Mouse (Mus musculus): Measurements from ENCODE around the gene Thumpd3. TPM values are rescaled to one million over a fixed set of nuclear protein-coding genes. Genes with fewer than 3 reads are reported as not detected.

Thumpd3 gene
- 42.9 and 48.3 TPM in 2 replicates for polyA plus RNA-seq (2015; fragmentation: Nextera tagmentation; extraction: Ambion mirVana)

DNA sequence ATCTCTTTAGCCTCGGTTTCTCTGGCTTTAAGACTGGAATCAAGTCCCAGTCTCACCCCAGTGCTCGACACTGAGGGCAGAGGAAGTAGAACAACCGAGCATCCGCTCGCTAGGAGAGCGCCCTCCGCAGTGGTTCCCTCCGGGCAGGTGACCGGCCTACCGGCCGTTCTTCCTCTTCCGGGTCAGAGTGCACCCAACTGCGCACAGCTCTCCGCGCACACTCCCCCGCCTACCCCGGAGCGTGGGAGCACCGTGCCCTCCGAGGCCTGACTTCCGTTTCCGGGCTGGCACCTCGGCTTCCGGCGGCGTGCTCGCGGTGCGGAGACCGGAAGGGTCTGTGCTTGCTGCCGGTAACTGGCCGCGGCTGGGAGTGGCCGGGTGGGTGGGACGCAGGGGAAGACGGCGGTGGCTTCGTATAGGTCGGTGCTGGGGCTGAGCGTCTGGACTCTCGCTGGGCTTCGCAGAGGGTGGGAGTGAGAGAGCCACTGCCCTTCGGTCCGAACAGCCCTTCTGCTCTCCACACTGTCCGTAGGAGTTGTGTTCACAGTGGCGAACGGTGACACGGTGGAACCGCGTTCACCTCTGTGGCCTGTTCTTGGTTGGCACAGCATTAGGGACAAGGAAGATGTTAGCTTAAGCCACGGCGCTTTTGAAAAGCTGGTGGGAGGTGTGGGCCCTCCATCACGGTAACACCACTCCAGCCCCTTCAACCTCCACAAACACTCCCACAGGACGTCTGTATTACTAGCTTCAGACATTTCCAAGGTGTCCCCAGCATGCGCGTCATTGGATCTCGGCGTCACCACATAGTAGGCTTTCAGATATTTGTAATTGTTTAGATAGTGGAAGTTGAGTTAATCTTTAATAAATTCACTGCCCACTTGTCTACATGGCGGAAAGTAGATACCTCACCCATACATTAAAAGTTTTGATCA lies at the start of gene Thumpd3:
Gene Thumpd3, plus strand, starts transcription at position 185 of the 935 bp plus-strand sequence.
- peak; percentile 99 for ATAC-seq (ENCODE audit: insufficient number of reproducible peaks, low FRiP score, low TSS enrichment, low read depth)
- Histone ChIP-seq H3K4me2 (replicated peaks) (peak within 1 kb of the TSS; percentile 86), H3K27ac (replicated peaks) (peak within 1 kb of the TSS; percentile 87), H3K4me3 (replicated peaks) (peak within 1 kb of the TSS; percentile 74), H3K27me3 (no peaks in the 10 kb centered on the region), H3K36me3 (peaks cover 17% of the 10 kb centered on the region), H3K4me1 (peaks cover 13% of the 10 kb centered on the region), H3K9ac (peak within 1 kb of the TSS; percentile 60), H3K9me3 (replicated peaks) (no peaks in the 10 kb centered on the region)
- WGBS = under 1% methylated on average over 59 of the region's 59 CpGs

GRCm38 (mm10) chr6:112999199-112999598 lies 46.8 kb upstream of the Thumpd3 start:
- Histone ChIP-seq H3K27ac (replicated peaks) (no peak overlapping the region), H3K4me1 (peaks cover 7% of the 10 kb centered on the region), H3K9me3 (replicated peaks) (no peaks in the 10 kb centered on the region), H3K27me3 (no peaks in the 10 kb centered on the region), H3K9ac (no peak overlapping the region), H3K4me2 (replicated peaks) (no peak overlapping the region), H3K4me3 (replicated peaks) (no peak overlapping the region), H3K36me3 (no peaks in the 10 kb centered on the region)
- no peak for ATAC-seq (ENCODE audit: insufficient number of reproducible peaks, low FRiP score, low TSS enrichment, low read depth)
- WGBS = 26% methylated on average over 2 of the region's 2 CpGs

DNA sequence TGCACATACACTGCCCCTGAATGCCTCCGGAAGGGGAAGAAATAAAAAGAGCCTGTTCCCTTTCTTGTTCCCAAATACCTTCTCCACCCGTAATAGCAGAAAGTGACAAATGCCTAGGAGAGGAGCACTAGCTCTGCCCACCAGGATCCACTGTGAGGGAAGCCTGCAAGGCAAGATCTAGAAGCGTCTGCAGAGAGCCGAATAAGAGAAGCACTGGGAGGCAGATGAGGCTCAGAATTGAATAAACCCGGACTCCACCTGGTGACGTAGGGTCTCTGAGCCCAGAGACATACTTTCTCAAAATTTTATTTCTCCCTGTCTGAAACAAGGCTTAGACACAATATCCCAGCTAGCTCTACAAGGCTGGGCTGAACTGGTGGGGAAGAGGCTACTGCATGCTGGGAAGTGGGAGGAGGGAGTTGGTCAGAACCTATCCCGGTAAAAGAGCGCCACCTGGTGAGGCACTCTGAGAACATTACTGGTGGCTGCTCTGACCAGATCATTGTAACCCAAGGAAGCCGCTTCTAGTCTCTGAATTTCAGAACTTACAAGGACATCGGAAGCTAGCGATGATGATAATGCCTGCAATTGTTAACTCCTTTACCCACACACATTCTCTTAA lies 45.2 kb upstream of the Thumpd3 start:
- 34% methylated on average over 11 of the region's 11 CpGs for WGBS
- Histone ChIP-seq H3K4me2 (replicated peaks) (peak overlapping the region; percentile 19; the same call in 1 of the 2 replicates), H3K4me3 (replicated peaks) (no peak overlapping the region), H3K4me1 (peaks cover 7% of the 10 kb centered on the region), H3K27ac (replicated peaks) (no peak overlapping the region), H3K9me3 (replicated peaks) (no peaks in the 10 kb centered on the region), H3K36me3 (no peaks in the 10 kb centered on the region), H3K9ac (no peak overlapping the region), H3K27me3 (no peaks in the 10 kb centered on the region)
- peak; percentile 79; the same call in 1 of the 2 replicates for ATAC-seq (ENCODE audit: insufficient number of reproducible peaks, low FRiP score, low TSS enrichment, low read depth)

- Histone ChIP-seq H3K36me3 (no peaks in the 10 kb centered on the region), H3K4me2 (replicated peaks) (no peak overlapping the region), H3K4me1 (peaks cover 7% of the 10 kb centered on the region), H3K27ac (replicated peaks) (no peak overlapping the region), H3K4me3 (replicated peaks) (no peak overlapping the region), H3K9me3 (replicated peaks) (no peaks in the 10 kb centered on the region), H3K27me3 (no peaks in the 10 kb centered on the region), H3K9ac (no peak overlapping the region)
- no peak for ATAC-seq (ENCODE audit: insufficient number of reproducible peaks, low FRiP score, low TSS enrichment, low read depth)
- WGBS = 71% methylated on average over 12 of the region's 12 CpGs
Measured at GRCm38 (mm10) chr6:113001719-113002118, 44.3 kb upstream of the Thumpd3 start.

GRCm38 (mm10) chr6:113003313-113004111 lies 42.5 kb upstream of the Thumpd3 start:
- Histone ChIP-seq H3K9ac (no peak overlapping the region), H3K9me3 (replicated peaks) (no peaks in the 10 kb centered on the region), H3K36me3 (no peaks in the 10 kb centered on the region), H3K4me3 (replicated peaks) (no peak overlapping the region), H3K4me1 (peaks cover 7% of the 10 kb centered on the region), H3K27ac (replicated peaks) (no peak overlapping the region), H3K27me3 (no peaks in the 10 kb centered on the region), H3K4me2 (replicated peaks) (no peak overlapping the region)
- no peak for ATAC-seq (ENCODE audit: insufficient number of reproducible peaks, low FRiP score, low TSS enrichment, low read depth)
- 85% methylated on average over 10 of the region's 10 CpGs for whole genome bisulfite sequencing

DNA sequence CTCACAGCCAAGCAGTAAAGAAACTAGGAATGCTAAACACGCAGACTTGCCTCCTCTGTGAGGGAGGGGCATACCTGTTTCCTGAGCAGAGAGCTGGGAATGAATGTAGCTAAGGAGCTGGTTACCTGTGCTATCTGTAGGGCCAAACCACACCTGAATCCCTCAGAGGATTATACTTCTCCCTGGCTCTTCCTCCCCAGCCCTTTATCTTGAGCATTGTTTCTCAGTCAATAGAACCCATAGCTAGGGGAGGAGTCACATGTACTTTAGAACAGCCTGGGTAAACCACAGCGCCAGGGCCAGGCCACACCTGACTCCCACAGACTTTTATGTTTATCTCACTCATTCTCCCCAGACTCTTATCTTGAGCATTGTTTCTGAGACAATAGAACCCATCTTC lies 39.2 kb upstream of the Thumpd3 start:
- Histone ChIP-seq H3K9me3 (replicated peaks) (no peaks in the 10 kb centered on the region), H3K4me1 (no peaks in the 10 kb centered on the region), H3K4me3 (replicated peaks) (no peak overlapping the region), H3K4me2 (replicated peaks) (no peak overlapping the region), H3K9ac (no peak overlapping the region), H3K36me3 (no peaks in the 10 kb centered on the region), H3K27ac (replicated peaks) (no peak overlapping the region), H3K27me3 (no peaks in the 10 kb centered on the region)
- ATAC-seq (ENCODE audit: insufficient number of reproducible peaks, low FRiP score, low TSS enrichment, low read depth) = no peak; the same call in 1 of the 2 replicates
- WGBS = 44% methylated on average over 2 of the region's 2 CpGs

DNA sequence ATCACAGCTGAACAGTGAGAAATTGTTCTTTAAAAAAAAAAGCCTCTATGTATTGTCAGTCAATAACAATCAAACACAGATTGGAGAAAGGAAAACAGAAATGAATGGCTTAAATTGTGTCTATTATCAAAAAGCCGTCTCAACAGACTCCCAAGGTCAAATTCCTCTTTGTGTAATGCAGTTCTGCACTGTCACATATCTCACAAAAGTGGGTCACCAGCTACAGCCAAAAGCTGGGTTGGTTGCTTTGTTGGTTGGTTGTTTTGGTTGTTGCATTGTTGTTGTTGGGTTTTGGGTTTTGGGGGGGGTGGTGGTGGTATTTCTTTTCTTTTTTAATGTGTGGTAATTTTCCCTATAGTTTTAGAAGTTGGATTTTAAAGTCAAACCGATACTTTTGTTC lies 34.1 kb upstream of the Thumpd3 start:
- Histone ChIP-seq H3K27ac (replicated peaks) (no peak overlapping the region), H3K9ac (no peak overlapping the region), H3K36me3 (no peaks in the 10 kb centered on the region), H3K27me3 (no peaks in the 10 kb centered on the region), H3K9me3 (replicated peaks) (no peaks in the 10 kb centered on the region), H3K4me1 (no peaks in the 10 kb centered on the region), H3K4me3 (replicated peaks) (no peak overlapping the region), H3K4me2 (replicated peaks) (no peak overlapping the region)
- no peak for ATAC-seq (ENCODE audit: insufficient number of reproducible peaks, low FRiP score, low TSS enrichment, low read depth)
- 57% methylated on average over 2 of the region's 2 CpGs for WGBS

GRCm38 (mm10) chr6:113012495-113012941 lies 33.5 kb upstream of the Thumpd3 start:
- 28% methylated on average over 6 of the region's 6 CpGs for WGBS

DNA sequence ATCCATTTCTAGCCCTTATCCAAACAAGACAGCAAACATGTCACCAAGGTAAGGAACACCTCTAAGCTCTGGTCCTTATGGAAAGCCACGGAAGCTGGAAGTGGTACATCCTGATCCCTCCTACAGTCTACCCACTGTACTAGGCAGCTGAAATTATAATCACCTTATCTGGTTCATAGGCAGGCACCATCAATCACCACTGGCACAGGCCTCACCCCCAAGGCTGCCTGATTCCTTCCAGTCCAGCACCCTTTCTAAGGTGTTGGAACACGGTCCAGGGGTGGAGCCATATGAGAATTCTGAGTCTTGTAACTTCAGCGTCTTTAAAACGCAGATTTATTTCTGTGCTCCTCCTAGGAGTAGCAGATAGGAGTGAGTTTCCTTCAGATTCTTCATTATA lies 32.5 kb upstream of the Thumpd3 start:
- ATAC-seq (ENCODE audit: insufficient number of reproducible peaks, low FRiP score, low TSS enrichment, low read depth) = no peak
- H3K9me3 ChIP-seq (replicated peaks) = no peaks in the 10 kb centered on the region
- no peaks in the 10 kb centered on the region for H3K36me3 ChIP-seq
- WGBS = 84% methylated on average over 4 of the region's 4 CpGs
- H3K9ac ChIP-seq = no peak overlapping the region
- H3K4me1 ChIP-seq = no peaks in the 10 kb centered on the region
- H3K27ac ChIP-seq (replicated peaks) = no peak overlapping the region
- H3K27me3 ChIP-seq = no peaks in the 10 kb centered on the region
- H3K4me2 ChIP-seq (replicated peaks) = no peak overlapping the region
- H3K4me3 ChIP-seq (replicated peaks) = no peak overlapping the region

More at GRCm38 (mm10) chr6:113012495-113012941, 33.5 kb upstream of the Thumpd3 start:
- H3K4me3 ChIP-seq (replicated peaks) = no peak overlapping the region
- no peaks in the 10 kb centered on the region for H3K36me3 ChIP-seq
- H3K9ac ChIP-seq = no peak overlapping the region
- no peaks in the 10 kb centered on the region for H3K4me1 ChIP-seq
- H3K9me3 ChIP-seq (replicated peaks) = no peaks in the 10 kb centered on the region
- ATAC-seq (ENCODE audit: insufficient number of reproducible peaks, low FRiP score, low TSS enrichment, low read depth) = 0 out of 2 replicates have a peak, but pooled peaks have one; percentile 34
- peak overlapping the region; percentile 8; the same call in 1 of the 2 replicates for H3K4me2 ChIP-seq (replicated peaks)
- peak overlapping the region; percentile 72 for H3K27ac ChIP-seq (replicated peaks)
- no peaks in the 10 kb centered on the region for H3K27me3 ChIP-seq

GRCm38 (mm10) chr6:113017500-113018047 lies 28.5 kb upstream of the Thumpd3 start:
- H3K27me3 ChIP-seq = no peaks in the 10 kb centered on the region
- no peak for ATAC-seq (ENCODE audit: insufficient number of reproducible peaks, low FRiP score, low TSS enrichment, low read depth)
- WGBS = 56% methylated on average over 12 of the region's 12 CpGs
- no peak overlapping the region for H3K4me3 ChIP-seq (replicated peaks)
- H3K4me2 ChIP-seq (replicated peaks) = no peak overlapping the region
- H3K27ac ChIP-seq (replicated peaks) = no peak overlapping the region
- H3K9me3 ChIP-seq (replicated peaks) = no peaks in the 10 kb centered on the region
- H3K36me3 ChIP-seq = no peaks in the 10 kb centered on the region
- H3K9ac ChIP-seq = no peak overlapping the region
- no peaks in the 10 kb centered on the region for H3K4me1 ChIP-seq

Measured in embryonic facial prominence, embryonic 15.5 days (tissue).